Mouse (Mus musculus) bone marrow macrophage, adult 2 months (primary cell): ENCODE measurements at regions not wholly inside any gene's neighbourhood (a gene's known extent, or its start where the extent isn't known, plus 50 kb on each side); places are given as distances from the start of the nearest gene placed in this dataset.

Experiments used
- H3K27ac ChIP-seq: 2 replicates; pipeline ENCODE4 v1.5.1; 2012; ENCODE audit warnings: low read depth, low read length; ENCODE audit not compliant: insufficient read depth
- H3K4me1 ChIP-seq: 2 replicates; pipeline ENCODE4 v1.6.1; 2012; ENCODE audit warnings: low read length; ENCODE audit not compliant: control insufficient read depth, insufficient read depth
- H3K4me3 ChIP-seq: 2 replicates; pipeline ENCODE4 v1.5.1; 2012; ENCODE audit warnings: mild to moderate bottlenecking, low read length, moderate library complexity; ENCODE audit not compliant: insufficient read depth
- CTCF ChIP-seq: IDR thresholded peaks from 2 replicates; pipeline ENCODE4 v1.5.1; 2012; ENCODE audit warnings: low read depth, mild to moderate bottlenecking, low read length, moderate library complexity
- POLR2A ChIP-seq: IDR thresholded peaks from 2 replicates; pipeline ENCODE4 v1.6.1; 2012; ENCODE audit warnings: mild to moderate bottlenecking, low read depth, low read length, borderline replicate concordance

DNA sequence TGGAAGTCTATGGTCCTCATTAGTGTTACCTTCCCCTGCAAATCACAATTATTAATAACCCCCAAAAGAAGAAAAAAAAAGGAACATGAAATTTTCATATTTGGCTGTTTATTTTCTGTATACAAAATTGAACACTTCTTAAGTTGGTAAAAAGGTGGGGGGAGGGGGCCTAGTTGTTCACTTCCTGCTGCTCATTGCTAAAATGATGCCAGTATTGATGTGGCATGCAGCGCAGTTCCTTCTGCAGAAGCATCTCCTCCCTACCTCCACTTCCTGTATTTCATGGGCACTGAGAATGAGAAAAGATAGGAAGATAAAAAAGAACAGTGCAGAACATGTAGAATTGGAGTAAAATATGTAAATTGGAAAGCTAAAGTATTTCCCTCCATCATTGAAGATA, 465.5 kb upstream of the Gm765 start:
- Histone ChIP-seq H3K4me3 (no peak overlapping the region), H3K27ac (no peak overlapping the region), H3K4me1 (no peaks in the 10 kb centered on the region)
- TF ChIP-seq CTCF: no peak
- TF ChIP-seq POLR2A: no peak

DNA sequence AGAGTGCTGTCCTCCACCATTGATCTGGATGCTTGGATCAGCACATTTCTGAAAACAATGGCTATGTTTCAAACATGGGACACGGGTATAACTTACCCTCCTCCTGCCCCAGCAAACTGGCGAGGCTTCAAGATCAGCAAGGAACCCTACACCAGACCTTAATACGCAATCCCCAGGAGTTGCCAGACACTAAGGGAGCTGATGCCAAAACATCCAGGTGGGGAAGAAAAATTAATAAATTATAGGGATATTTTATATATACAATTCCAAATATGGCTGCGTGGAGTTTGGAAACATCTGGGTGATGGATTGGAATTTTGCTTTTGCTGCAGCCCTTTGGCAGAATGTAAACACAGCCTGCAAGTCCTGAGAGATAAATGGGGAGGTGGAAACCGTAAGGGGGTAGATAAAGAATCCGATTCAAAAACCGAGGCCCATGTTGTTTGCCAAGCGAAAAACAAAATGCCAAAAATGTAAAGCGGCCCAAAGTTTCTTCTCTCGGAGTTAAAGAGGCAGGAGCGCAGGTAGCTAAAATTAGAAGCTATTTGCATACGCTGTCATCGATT, 460.9 kb upstream of the Gm765 start:
- no peak overlapping the region for H3K4me3 ChIP-seq
- TF ChIP-seq POLR2A (no peak), CTCF (no peak)

DNA sequence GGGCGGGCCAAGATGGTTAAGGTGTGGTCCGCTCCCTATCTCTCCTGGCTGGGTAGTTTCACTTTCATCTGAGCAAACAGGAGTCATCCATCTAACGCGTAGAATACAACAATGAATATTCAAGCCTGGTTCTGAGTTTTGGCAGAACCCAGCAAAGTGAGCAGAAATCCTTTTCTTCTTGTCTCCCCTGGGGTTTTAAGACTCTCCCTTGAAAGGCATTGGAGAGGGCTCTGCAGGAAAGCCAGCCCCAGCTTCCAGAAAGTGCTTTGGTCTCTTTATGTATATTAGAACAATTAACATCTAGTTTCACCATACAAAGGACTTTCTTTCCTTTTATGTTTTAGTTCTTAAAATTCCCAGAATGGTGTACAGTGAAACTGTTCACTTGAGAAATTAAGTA, 458.5 kb upstream of the Gm765 start:
- no peak overlapping the region for H3K27ac ChIP-seq

More for the DNA sequence above, 460.9 kb upstream of the Gm765 start:
- H3K27ac ChIP-seq: no peak overlapping the region
- no peaks in the 10 kb centered on the region for H3K4me1 ChIP-seq

DNA sequence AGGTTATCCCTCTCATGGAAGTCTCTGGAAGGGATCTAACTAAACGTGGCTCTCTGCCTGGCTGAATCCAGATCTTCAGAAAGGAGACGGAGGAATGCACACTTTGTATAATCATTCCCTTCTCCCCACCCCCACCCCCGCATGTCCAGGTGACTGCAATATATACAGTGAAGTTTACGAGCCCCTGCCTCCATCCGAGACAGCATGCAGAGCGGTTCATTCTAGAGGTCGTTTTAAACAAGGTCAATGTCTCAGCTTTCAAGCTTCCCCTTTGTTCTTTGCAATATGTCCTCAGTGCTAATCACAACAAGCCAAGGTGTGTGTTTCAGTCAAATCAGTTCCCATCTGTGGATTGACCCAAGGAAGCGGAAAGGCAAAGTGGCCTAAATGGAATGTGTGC, 457.5 kb upstream of the Gm765 start:
- no peaks in the 10 kb centered on the region for H3K4me1 ChIP-seq
- H3K27ac ChIP-seq: no peak overlapping the region
- H3K4me3 ChIP-seq: no peak overlapping the region
- TF ChIP-seq CTCF (no peak), POLR2A (no peak)

More for the DNA sequence above, 458.5 kb upstream of the Gm765 start:
- TF ChIP-seq POLR2A (no peak), CTCF (no peak)
- Histone ChIP-seq H3K4me1 (no peaks in the 10 kb centered on the region), H3K4me3 (no peak overlapping the region)

DNA sequence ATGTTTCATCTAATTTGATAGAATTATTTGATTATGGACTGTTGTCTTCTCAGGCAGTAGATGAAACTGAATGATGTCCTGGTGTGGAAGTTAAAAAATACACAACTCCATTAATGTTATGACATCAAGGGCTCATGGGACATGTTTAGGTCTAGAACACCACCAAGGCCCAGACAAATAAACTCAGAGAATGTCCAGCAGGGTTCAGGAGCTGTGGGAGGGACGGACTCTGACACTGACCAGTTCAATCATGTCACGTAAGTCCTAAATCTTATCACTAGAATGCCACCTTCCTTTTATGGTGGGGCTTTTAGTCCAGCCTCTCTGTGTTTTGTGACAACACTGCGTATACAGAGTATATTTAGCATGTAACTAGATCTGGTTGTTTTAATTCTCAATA, 455.2 kb upstream of the Gm765 start:
- no peak overlapping the region for H3K27ac ChIP-seq
- H3K4me3 ChIP-seq: no peak overlapping the region
- H3K4me1 ChIP-seq: no peaks in the 10 kb centered on the region
- TF ChIP-seq POLR2A: no peak
- TF ChIP-seq CTCF: no peak

DNA sequence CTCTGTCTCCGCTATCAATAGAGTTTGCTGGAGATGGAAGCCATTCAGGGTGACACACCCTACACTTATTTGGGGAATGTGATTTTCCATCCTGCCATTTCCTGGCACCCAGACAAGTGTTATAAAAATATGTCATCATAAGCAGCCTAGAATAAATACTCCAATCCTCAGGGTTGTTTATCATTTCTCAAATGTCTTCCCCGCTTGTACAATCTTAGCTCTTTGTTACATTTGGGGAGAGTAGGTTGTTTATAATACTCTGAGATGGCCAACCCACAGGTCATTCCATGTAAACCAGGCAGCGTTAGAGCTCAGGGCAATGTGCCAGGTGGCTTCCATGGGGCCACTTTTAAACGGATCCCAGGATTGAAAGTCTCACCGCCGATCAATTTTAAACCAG, 454.8 kb upstream of the Gm765 start:
- no peak overlapping the region for H3K4me3 ChIP-seq
- H3K27ac ChIP-seq: no peak overlapping the region
- TF ChIP-seq POLR2A (no peak), CTCF (no peak)
- no peaks in the 10 kb centered on the region for H3K4me1 ChIP-seq

DNA sequence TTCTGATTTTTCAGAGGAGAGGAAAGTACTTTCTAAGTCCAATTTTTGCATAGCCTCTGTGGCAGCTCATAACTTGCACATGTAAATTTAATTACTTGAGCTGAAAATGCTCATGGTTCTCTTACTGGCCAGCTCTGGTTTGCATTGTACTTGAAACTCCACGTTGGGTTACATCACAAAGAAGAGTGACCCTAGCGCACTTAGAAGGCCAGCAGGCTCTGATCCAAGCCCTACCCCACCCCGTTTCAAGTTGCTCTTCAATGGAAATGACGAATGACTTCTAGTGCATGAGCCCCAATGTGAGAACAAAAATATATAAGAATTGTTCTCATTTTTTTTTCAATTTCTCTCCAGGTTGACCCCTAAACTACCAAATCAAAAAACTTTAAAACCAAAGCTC, 454.1 kb upstream of the Gm765 start:
- Histone ChIP-seq H3K4me3 (no peak overlapping the region), H3K27ac (no peak overlapping the region), H3K4me1 (no peaks in the 10 kb centered on the region)
- TF ChIP-seq POLR2A (no peak), CTCF (no peak)

DNA sequence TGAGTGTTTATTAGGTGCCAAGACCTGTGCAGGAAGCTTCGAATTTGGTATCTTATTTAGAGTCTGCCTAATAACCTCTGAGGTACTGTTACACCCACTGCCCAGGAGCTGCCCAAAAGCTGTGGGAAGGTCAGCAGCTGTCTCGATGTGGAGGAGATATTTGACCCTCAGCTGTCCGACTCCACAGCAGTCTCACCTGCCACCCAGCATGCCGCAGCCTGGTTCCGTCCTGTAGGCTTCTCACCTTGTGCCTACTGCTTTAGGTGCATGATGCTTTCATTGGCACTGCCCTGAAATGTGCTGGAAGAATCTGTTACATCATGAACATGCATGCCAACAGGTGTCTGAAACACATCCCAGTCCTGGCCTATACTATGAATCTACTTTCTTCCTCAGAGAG, 444.9 kb upstream of the Gm765 start:
- Histone ChIP-seq H3K27ac (no peak overlapping the region), H3K4me1 (no peaks in the 10 kb centered on the region), H3K4me3 (no peak overlapping the region)
- TF ChIP-seq CTCF (no peak), POLR2A (no peak)

DNA sequence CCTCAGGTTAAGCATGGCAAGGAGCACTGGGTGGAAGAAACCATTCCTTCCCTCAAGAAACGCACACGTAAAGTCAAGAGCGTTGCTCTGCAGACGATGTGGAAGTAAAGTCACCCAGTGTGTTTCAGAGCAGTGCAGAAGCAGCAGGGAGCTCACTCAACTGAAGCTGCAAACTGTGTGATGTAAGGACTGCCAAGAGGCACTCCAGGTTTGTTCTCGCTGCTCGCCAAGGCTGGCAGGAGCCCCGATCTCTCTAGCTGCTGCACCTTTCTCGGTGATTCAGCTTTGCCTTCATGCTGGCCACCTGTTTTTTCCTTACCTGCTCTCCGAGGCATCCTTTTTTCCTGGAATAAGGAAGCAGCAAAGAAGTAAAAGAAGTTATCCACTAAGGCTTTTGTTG, 439.5 kb upstream of the Gm765 start:
- TF ChIP-seq POLR2A (no peak), CTCF (no peak)
- Histone ChIP-seq H3K4me3 (no peak overlapping the region), H3K27ac (no peak overlapping the region), H3K4me1 (no peaks in the 10 kb centered on the region)

DNA sequence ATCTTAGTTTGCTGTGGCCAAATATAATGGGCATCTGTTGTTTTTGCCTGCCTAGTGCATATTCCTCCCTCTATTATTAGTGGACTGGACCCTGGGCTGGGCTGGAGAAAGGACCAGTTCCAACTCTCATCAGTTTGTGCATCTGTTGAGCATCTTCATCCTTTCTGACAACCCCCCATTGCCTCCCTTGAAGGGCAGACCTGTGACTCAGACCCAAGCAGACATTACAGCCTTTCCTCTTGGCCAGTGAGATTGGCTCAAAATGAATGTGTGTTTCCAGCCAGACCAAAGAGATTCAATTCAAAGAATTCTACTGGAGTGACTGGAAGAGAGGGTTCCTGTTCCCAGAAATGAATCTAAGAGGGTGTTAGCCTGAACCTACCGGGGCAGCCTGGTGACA, 433.2 kb upstream of the Gm765 start:
- no peak overlapping the region for H3K4me3 ChIP-seq
- H3K27ac ChIP-seq: no peak overlapping the region
- TF ChIP-seq CTCF (no peak), POLR2A (no peak)
- H3K4me1 ChIP-seq: no peaks in the 10 kb centered on the region

DNA sequence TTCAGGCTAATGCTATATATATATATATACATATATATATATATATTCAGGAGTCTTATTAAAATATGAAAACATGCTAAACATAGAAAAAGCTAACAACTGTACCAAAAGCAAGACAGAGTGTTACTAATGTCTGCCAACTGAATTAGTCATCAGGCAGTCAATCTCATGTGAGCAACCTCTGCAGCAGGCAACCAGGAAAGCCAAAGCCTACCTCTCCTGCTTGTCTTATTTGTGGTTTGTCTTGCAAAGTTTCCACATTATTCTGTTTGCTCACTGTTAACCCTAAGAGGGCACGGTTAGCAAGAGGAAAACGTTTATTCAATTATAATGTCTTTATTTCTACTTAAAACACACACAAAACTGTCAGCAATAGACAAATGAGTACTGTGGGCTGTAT, 427.4 kb upstream of the Gm765 start:
- TF ChIP-seq CTCF (no peak), POLR2A (no peak)
- Histone ChIP-seq H3K4me3 (no peak overlapping the region), H3K4me1 (no peaks in the 10 kb centered on the region), H3K27ac (no peak overlapping the region)
